Mouse (Mus musculus) layer of hippocampus, adult 6 months (tissue): ENCODE results near the gene Fam20c. TPM values are rescaled to one million over a fixed set of nuclear protein-coding genes. Genes with fewer than 3 reads are reported as not detected.

ENCODE experiments used
- long read RNA-seq, 2 experiments: library from polyadenylated mRNA; unstranded; transcript quantifications; one replicate each; pipeline ENCODE4 v2.0.0; 2019 to 2020
- polyA plus RNA-seq: library from polyadenylated mRNA; unstranded; fragments of <200 nt; fragmentation: Nextera tagmentation; gene quantifications from 2 replicates; pipeline ENCODE4 v1.2.3, GENCODE M21; 2021

The Fam20c gene
- polyA plus RNA-seq = 14.2 and 18.3 TPM in 2 replicates
- long read RNA-seq, experiment 1, transcript Fam20c-201 (10 exons, 3,582 nt) = major isoform, 27 of 37 reads
- long read RNA-seq, experiment 1, partial matches to known transcripts = 3 of 37 reads
- long read RNA-seq, experiment 1, other reads (novel, unspliced or antisense) = 6 of 37 reads
- long read RNA-seq, experiment 2, transcript Fam20c-201 (10 exons, 3,582 nt) = major isoform, 198 of 215 reads
- long read RNA-seq, experiment 2, partial matches to known transcripts = 9 of 215 reads
- long read RNA-seq, experiment 2, other reads (novel, unspliced or antisense) = 4 of 215 reads

DNA sequence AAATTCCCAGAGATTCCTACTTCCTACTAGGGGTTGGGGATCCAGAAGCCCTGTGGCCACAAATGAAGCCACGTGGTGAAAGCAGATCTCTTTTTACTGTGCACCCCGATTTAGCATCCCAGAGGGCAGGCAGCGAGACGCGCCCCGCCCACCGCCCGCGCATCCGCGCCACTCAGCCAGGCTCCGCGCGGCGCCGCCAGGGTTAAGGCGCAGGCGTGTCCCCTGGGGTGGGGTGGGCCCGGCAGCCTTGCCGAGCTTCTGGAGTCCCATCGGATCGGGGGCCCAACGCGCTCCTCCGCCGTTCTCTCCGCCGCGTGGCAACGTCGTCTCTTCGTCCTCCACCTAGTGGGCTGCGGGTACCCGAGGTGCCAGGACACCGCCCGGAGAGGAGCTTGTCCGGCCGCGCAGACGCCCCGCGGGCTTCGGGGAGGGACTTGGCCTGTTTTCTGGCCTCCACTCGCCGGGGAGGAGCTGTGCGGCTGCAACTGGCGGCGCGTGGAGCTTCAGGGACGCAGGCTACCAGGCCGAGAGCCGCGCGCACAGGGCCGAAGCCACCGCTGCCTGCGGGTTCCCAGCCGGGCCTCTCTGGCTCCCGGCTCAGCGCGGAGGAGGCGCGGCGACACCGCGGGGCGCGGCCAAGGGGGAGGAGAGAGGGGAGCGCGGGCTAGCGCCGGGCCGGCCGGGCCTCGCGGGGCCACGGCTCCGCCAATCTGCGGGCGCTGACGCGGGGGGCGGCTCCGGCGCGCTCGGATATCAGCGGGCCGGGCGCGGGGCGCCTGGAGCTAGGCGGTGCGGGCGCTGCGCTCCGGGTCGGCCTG is at the start of gene Fam20c:
Gene Fam20c, plus strand, starts transcription at position 212 of the 818 bp plus-strand sequence.

DNA sequence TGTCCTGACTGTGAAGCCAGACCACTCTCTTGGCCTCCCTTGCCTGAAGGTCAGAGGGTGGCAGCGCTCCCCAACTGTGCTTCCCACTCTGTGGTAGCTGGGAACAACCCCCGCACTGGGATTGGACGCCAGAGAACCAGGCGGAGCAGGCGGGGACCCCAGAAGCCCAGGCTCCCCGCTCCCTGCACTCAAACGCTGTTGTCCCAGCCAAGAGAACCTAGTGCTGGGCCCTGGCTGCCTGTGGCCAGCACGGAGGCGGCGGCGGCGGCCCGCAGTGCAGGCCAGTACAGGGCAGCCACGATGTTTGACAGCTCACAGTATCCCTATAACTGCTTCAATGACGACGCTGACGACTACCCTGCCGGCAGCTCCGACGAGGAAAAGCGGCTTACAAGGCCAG is 65.5 kb downstream of the Fam20c start, which contains the start of gene Gm5294:
Gene Gm5294, plus strand, starts transcription at position 301 of the 400 bp plus-strand sequence.

Other genes starting within 250 kb of the Fam20c start
- gene 1700123K08Rik, start 189.8 kb upstream of the Fam20c start, polyA plus RNA-seq = not detected in 2 replicates
- gene Zfp68, start 134.8 kb upstream of the Fam20c start, polyA plus RNA-seq = 22.9 and 24.4 TPM in 2 replicates
- 7.0 and 8.7 TPM in 2 replicates for gene A430033K04Rik, start 131.7 kb upstream of the Fam20c start, polyA plus RNA-seq
- not detected in 2 replicates for gene Gm5294, start 65.6 kb downstream of the Fam20c start, polyA plus RNA-seq
- gene Pdgfa, start 242.9 kb downstream of the Fam20c start, polyA plus RNA-seq = 37.6 and 43.2 TPM in 2 replicates